Mouse (Mus musculus) limb, embryonic 14.5 days (tissue): Measurements from ENCODE around the gene Amotl1. TPM values are rescaled to one million over a fixed set of nuclear protein-coding genes. Genes with fewer than 3 reads are reported as not detected.

Source experiments
- ATAC-seq: fragments of 200-750 bp; cut with Nextera tagmentation; 2 replicates; pipeline ENCODE4 v1.8.0; 2017; ENCODE audit warnings: low read depth, moderate number of reproducible peaks, moderate TSS enrichment; ENCODE audit not compliant: low FRiP score
- DNase-seq: peaks from one replicate; pipeline ENCODE4 v3.0.0-alpha.2; 2015; ENCODE audit warnings: low spot score
- H3K27ac ChIP-seq: fragments of 300-500 bp; sonication (generic); replicated peaks from 2 replicates; pipeline ENCODE4 v1.5.1; 2014; ENCODE audit warnings: low read depth, mild to moderate bottlenecking, low read length, moderate library complexity, mixed read lengths
- H3K27me3 ChIP-seq: fragments of 300-500 bp; sonication (generic); 2 replicates; pipeline ENCODE4 v1.6.1; 2014; ENCODE audit warnings: low read length, mixed read lengths; ENCODE audit not compliant: control insufficient read depth, insufficient read depth
- H3K36me3 ChIP-seq: fragments of 300-500 bp; sonication (generic); 2 replicates; pipeline ENCODE4 v1.6.1; 2014; ENCODE audit warnings: mild to moderate bottlenecking, low read length, moderate library complexity, mixed read lengths; ENCODE audit not compliant: control insufficient read depth, insufficient read depth
- H3K4me1 ChIP-seq: fragments of 300-500 bp; sonication (generic); 2 replicates; pipeline ENCODE4 v1.6.1; 2014; ENCODE audit warnings: antibody characterized with exemption, low read length, mixed read lengths; ENCODE audit not compliant: control insufficient read depth, insufficient read depth
- H3K4me2 ChIP-seq: fragments of 300-500 bp; sonication (generic); replicated peaks from 2 replicates; pipeline ENCODE4 v1.6.1; 2014; ENCODE audit warnings: low read depth, mild to moderate bottlenecking, low read length, moderate library complexity; ENCODE audit not compliant: severe bottlenecking
- H3K4me3 ChIP-seq: fragments of 300-500 bp; sonication (generic); replicated peaks from 2 replicates; pipeline ENCODE4 v1.5.1; 2014; ENCODE audit warnings: low read length
- H3K9ac ChIP-seq: fragments of 300-500 bp; sonication (generic); 2 replicates; pipeline ENCODE4 v1.6.1; 2014; ENCODE audit warnings: mild to moderate bottlenecking, low read depth, low read length, moderate library complexity; ENCODE audit not compliant: severe bottlenecking
- H3K9me3 ChIP-seq: fragments of 300-500 bp; sonication (generic); 2 replicates; pipeline ENCODE4 v1.6.1; 2016; ENCODE audit warnings: low read length; ENCODE audit not compliant: control insufficient read depth
- POLR2A ChIP-seq: fragments of 200-500 bp; IDR thresholded peaks from 2 replicates; pipeline ENCODE4 v1.8.0; 2012; ENCODE audit warnings: inconsistent platforms, mild to moderate bottlenecking, moderate library complexity, borderline replicate concordance; ENCODE audit not compliant: insufficient read depth, insufficient read length; ENCODE audit errors: extremely low read depth
- WGBS: fragments of 180-500 bp; shearing (Covaris S2); extraction: QIAGEN DNeasy Blood & Tissue Kit; methylation state at CpG from one replicate; pipeline ENCODE4 v1.1.7; 2014; 5-methylcytosine and 5-hydroxymethylcytosine counted together
- polyA plus RNA-seq, 2 experiments: library from polyadenylated mRNA; depleted of rRNA in 1 of 2; stranded (reverse) in 1 of 2; unstranded in 1 of 2; fragments of >200 nt; fragmentation: Nextera tagmentation in 1 of 2; extraction: Ambion mirVana in 1 of 2; gene quantifications; 2 replicates each; pipeline versions ENCODE4 v1.2.1 to v1.2.3; 2012 to 2014

Amotl1 gene
- polyA plus RNA-seq, 2 experiments, result 47.7 to 53.9 TPM

DNA sequence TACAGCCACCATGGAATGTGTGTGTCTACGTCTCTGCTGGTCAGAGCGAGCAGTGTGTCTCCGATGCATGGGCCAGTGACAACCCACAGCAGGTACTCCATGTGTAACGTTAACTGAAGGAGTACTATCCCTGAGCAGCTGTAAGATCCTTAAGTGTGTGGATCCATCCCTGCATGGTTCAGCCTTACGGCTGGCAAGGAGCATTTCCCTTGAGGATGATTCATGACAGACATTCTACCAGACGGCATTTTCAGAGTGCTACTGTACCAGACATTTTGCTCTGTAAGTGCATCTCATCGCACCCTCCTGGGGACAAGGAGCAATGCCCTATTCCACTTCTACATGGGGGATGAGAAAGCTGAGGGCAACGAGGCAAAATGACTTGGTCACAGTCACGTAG lies 84.9 kb downstream of the Amotl1 start:
- H3K27me3 ChIP-seq, result no peaks in the 10 kb centered on the region
- DNase-seq, result no peak
- no peak for TF ChIP-seq POLR2A
- H3K36me3 ChIP-seq, result peaks cover 85% of the 10 kb centered on the region
- 85% methylated on average over 9 of the region's 9 CpGs for whole genome bisulfite sequencing
- no peak overlapping the region for H3K27ac ChIP-seq
- no peaks in the 10 kb centered on the region for H3K9me3 ChIP-seq
- H3K4me1 ChIP-seq, result no peaks in the 10 kb centered on the region
- no peak overlapping the region for H3K4me2 ChIP-seq
- H3K9ac ChIP-seq, result no peak overlapping the region
- ATAC-seq, result no peak
- H3K4me3 ChIP-seq, result no peak overlapping the region

DNA sequence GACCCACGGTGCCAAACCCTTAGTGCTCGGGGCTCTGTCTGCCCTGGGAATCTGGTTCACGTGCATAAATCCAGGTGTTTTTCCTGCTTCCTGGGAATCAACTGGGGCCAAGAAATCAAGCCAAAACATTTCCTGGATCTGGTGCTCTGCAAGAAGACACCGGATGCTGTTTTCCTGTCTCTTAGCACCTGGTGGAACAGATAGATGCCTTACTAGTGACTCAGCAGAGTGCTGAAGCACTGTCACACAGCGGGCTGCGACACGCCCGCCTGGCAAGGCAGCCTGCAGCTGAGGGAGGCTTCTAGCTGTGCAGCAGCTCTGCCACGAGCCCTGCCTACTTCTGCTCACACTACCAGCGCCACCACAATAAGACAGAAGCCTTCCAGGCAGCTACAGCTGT lies 85.4 kb downstream of the Amotl1 start:
- peaks cover 85% of the 10 kb centered on the region for H3K36me3 ChIP-seq
- DNase-seq, result peak; percentile 44
- 64% methylated on average over 10 of the region's 10 CpGs for WGBS

DNA sequence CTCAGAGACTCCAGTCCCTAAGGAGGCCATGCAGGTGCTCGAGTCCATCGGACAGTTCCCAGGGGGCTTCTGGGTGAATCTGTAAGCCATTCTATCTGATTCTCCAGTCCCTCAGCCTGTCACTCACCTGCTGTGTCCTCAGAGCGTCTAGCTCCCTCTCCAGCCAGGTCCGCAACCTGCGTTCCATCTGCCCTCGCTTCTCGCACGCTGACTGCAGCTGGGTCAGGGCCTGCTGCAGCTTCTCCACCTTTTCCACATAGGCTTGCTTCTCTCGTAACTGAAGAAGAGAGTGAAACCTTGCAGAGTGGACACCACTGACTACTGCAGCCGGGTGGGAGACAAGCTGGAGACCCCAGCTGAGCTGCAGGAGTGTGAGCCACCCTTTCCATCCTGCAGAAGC lies 86.5 kb downstream of the Amotl1 start:
- peaks cover 83% of the 10 kb centered on the region for H3K36me3 ChIP-seq
- no peaks in the 10 kb centered on the region for H3K4me1 ChIP-seq
- no peaks in the 10 kb centered on the region for H3K27me3 ChIP-seq
- 92% methylated on average over 10 of the region's 10 CpGs for WGBS
- no peaks in the 10 kb centered on the region for H3K9me3 ChIP-seq
- TF ChIP-seq POLR2A, result no peak
- H3K9ac ChIP-seq, result no peak overlapping the region
- no peak overlapping the region for H3K27ac ChIP-seq
- no peak overlapping the region for H3K4me2 ChIP-seq
- DNase-seq, result no peak
- no peak overlapping the region for H3K4me3 ChIP-seq
- no peak for ATAC-seq

More for the DNA sequence above, 85.4 kb downstream of the Amotl1 start:
- Histone ChIP-seq H3K4me3 (no peak overlapping the region), H3K4me1 (no peaks in the 10 kb centered on the region), H3K4me2 (no peak overlapping the region), H3K9me3 (no peaks in the 10 kb centered on the region), H3K27ac (no peak overlapping the region), H3K9ac (no peak overlapping the region), H3K27me3 (no peaks in the 10 kb centered on the region)
- ATAC-seq, result no peak
- no peak for TF ChIP-seq POLR2A

DNA sequence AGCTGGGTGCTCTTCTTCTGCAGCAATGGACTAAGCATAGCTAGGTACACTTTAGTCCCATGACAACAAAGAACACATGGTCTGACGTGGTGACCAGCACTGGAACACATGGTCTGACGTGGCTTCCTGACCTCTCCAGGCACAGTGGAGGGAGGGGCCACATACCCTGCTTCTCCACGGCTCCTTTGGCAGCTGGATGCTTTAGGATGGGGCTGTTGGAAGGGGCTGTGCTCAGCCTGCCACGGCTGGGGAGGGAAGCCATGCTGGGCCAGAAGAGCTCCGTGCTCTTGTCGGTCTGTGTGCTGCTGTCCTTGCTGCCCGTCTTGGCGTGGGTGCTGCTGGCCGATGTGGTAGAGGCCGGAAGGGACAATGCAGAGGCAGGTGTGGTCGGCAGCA lies 96.5 kb downstream of the Amotl1 start:
- H3K9me3 ChIP-seq, result no peaks in the 10 kb centered on the region
- H3K36me3 ChIP-seq, result peaks cover 92% of the 10 kb centered on the region
- TF ChIP-seq POLR2A, result no peak
- no peak for ATAC-seq
- H3K4me1 ChIP-seq, result no peaks in the 10 kb centered on the region
- H3K9ac ChIP-seq, result no peak overlapping the region
- no peak overlapping the region for H3K4me2 ChIP-seq
- no peak overlapping the region for H3K27ac ChIP-seq
- no peaks in the 10 kb centered on the region for H3K27me3 ChIP-seq
- no peak for DNase-seq
- 65% methylated on average over 11 of the region's 11 CpGs for whole genome bisulfite sequencing
- no peak overlapping the region for H3K4me3 ChIP-seq

DNA sequence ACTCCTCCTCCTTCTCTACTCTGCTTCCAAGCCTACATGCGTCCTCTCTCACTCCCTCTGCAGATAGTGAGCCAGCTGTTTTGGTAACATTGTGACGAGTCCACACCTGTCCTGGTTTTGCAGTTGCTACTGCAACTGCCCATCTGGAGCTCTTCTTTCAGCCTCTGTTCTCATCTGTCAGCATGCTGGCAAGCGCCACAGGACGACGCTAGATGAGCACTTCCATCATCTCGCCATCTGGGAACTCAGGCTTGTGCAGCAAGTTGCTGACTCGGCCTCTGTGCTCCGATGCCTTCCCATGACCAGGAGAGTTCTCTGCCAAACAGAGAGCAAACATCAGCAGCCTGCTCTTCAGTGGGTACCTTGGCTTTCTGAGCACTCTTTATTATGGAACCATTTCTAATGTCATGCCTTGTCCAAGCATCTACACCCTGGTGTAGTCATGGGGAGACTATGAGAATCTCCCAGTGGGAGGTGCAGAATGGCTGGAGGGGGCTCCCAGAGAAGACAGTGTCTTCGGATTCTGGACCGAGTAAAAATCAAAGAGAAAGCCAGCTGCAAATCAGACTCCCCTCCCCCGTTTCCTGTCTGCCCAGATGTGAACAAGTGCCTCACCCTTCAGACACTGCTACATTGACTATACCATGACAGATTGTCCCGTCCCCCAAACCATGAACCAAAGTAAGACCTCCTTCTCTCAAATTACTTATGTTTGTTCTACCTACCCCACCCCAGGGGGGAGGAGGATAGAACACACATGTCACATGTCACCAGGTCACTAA lies 97.1 kb downstream of the Amotl1 start:
- no peak for ATAC-seq
- no peak overlapping the region for H3K27ac ChIP-seq
- H3K36me3 ChIP-seq, result peaks cover 92% of the 10 kb centered on the region

More for the DNA sequence above, 97.1 kb downstream of the Amotl1 start:
- Histone ChIP-seq H3K4me3 (no peak overlapping the region), H3K9ac (no peak overlapping the region), H3K9me3 (no peaks in the 10 kb centered on the region), H3K4me2 (no peak overlapping the region), H3K4me1 (no peaks in the 10 kb centered on the region), H3K27me3 (no peaks in the 10 kb centered on the region)
- no peak for TF ChIP-seq POLR2A
- WGBS, result 52% methylated on average over 12 of the region's 12 CpGs
- no peak for DNase-seq
